Mouse (Mus musculus): ENCODE measurements around the gene Stx8. TPM values are rescaled to one million over a fixed set of nuclear protein-coding genes. Genes with fewer than 3 reads are reported as not detected.

Gene Stx8
- polyA plus RNA-seq, 2 experiments: 23.3 to 65.3 TPM

- ATAC-seq (ENCODE audit: low FRiP score, low read depth): no peak
- TF ChIP-seq POLR2A (IDR thresholded peaks at IDR 0.05; ENCODE audit: borderline replicate concordance, extremely low read depth, insufficient read depth, insufficient read length): no peak
- Histone ChIP-seq H3K9ac (ENCODE audit: low read depth, low read length, severe bottlenecking) (no peak overlapping the region), H3K4me1 (ENCODE audit: control insufficient read depth, insufficient read depth, low read length) (peaks cover 34% of the 10 kb centered on the region), H3K9me3 (ENCODE audit: control insufficient read depth, low read length) (no peaks in the 10 kb centered on the region), H3K27ac (replicated peaks; ENCODE audit: low read depth, low read length) (no peak overlapping the region), H3K4me3 (replicated peaks; ENCODE audit: low read length) (no peak overlapping the region), H3K4me2 (replicated peaks; ENCODE audit: low read depth, low read length, severe bottlenecking) (no peak overlapping the region), H3K36me3 (ENCODE audit: control insufficient read depth, insufficient read depth, low read length) (no peaks in the 10 kb centered on the region), H3K27me3 (ENCODE audit: control insufficient read depth, insufficient read depth, low read length) (no peaks in the 10 kb centered on the region)
- no peak for DNase-seq (ENCODE audit: low spot score)
- 76% methylated on average over 8 of the region's 8 CpGs for WGBS
These were observed 233.1 kb downstream of the Stx8 start for GRCm38 (mm10) chr11:68199103-68199502.

GRCm38 (mm10) chr11:68199801-68200423 lies 233.9 kb downstream of the Stx8 start:
- H3K27ac ChIP-seq (replicated peaks; ENCODE audit: low read depth, low read length): no peak overlapping the region
- no peaks in the 10 kb centered on the region for H3K27me3 ChIP-seq (ENCODE audit: control insufficient read depth, insufficient read depth, low read length)
- no peak overlapping the region for H3K4me2 ChIP-seq (replicated peaks; ENCODE audit: low read depth, low read length, severe bottlenecking)
- no peaks in the 10 kb centered on the region for H3K9me3 ChIP-seq (ENCODE audit: control insufficient read depth, low read length)
- WGBS: 17% methylated on average over 10 of the region's 10 CpGs
- no peaks in the 10 kb centered on the region for H3K36me3 ChIP-seq (ENCODE audit: control insufficient read depth, insufficient read depth, low read length)
- TF ChIP-seq POLR2A (IDR thresholded peaks at IDR 0.05; ENCODE audit: borderline replicate concordance, extremely low read depth, insufficient read depth, insufficient read length): no peak
- peaks cover 34% of the 10 kb centered on the region for H3K4me1 ChIP-seq (ENCODE audit: control insufficient read depth, insufficient read depth, low read length)
- no peak overlapping the region for H3K4me3 ChIP-seq (replicated peaks; ENCODE audit: low read length)
- DNase-seq (ENCODE audit: low spot score) (peak; percentile 58), ATAC-seq (ENCODE audit: low FRiP score, low read depth) (no peak)
- no peak overlapping the region for H3K9ac ChIP-seq (ENCODE audit: low read depth, low read length, severe bottlenecking)

- H3K9me3 ChIP-seq (ENCODE audit: control insufficient read depth, low read length): no peaks in the 10 kb centered on the region
- no peaks in the 10 kb centered on the region for H3K27me3 ChIP-seq (ENCODE audit: control insufficient read depth, insufficient read depth, low read length)
- no peak overlapping the region for H3K9ac ChIP-seq (ENCODE audit: low read depth, low read length, severe bottlenecking)
- TF ChIP-seq POLR2A (IDR thresholded peaks at IDR 0.05; ENCODE audit: borderline replicate concordance, extremely low read depth, insufficient read depth, insufficient read length): no peak
- DNase-seq (ENCODE audit: low spot score) (no peak), ATAC-seq (ENCODE audit: low FRiP score, low read depth) (no peak)
- H3K36me3 ChIP-seq (ENCODE audit: control insufficient read depth, insufficient read depth, low read length): no peaks in the 10 kb centered on the region
- H3K4me3 ChIP-seq (replicated peaks; ENCODE audit: low read length): no peak overlapping the region
- no peak overlapping the region for H3K4me2 ChIP-seq (replicated peaks; ENCODE audit: low read depth, low read length, severe bottlenecking)
- H3K27ac ChIP-seq (replicated peaks; ENCODE audit: low read depth, low read length): no peak overlapping the region
- WGBS: 76% methylated on average over 4 of the region's 4 CpGs
- H3K4me1 ChIP-seq (ENCODE audit: control insufficient read depth, insufficient read depth, low read length): peaks cover 30% of the 10 kb centered on the region
These were observed 234.5 kb downstream of the Stx8 start for GRCm38 (mm10) chr11:68200500-68200899.

GRCm38 (mm10) chr11:68201063-68201462 lies 235.1 kb downstream of the Stx8 start:
- Histone ChIP-seq H3K4me2 (replicated peaks; ENCODE audit: low read depth, low read length, severe bottlenecking) (no peak overlapping the region), H3K27ac (replicated peaks; ENCODE audit: low read depth, low read length) (no peak overlapping the region), H3K4me1 (ENCODE audit: control insufficient read depth, insufficient read depth, low read length) (peaks cover 24% of the 10 kb centered on the region), H3K4me3 (replicated peaks; ENCODE audit: low read length) (no peak overlapping the region), H3K9me3 (ENCODE audit: control insufficient read depth, low read length) (no peaks in the 10 kb centered on the region), H3K9ac (ENCODE audit: low read depth, low read length, severe bottlenecking) (no peak overlapping the region), H3K27me3 (ENCODE audit: control insufficient read depth, insufficient read depth, low read length) (no peaks in the 10 kb centered on the region), H3K36me3 (ENCODE audit: control insufficient read depth, insufficient read depth, low read length) (no peaks in the 10 kb centered on the region)
- ATAC-seq (ENCODE audit: low FRiP score, low read depth): no peak
- DNase-seq (ENCODE audit: low spot score): no peak
- no peak for TF ChIP-seq POLR2A (IDR thresholded peaks at IDR 0.05; ENCODE audit: borderline replicate concordance, extremely low read depth, insufficient read depth, insufficient read length)
- WGBS: 52% methylated on average over 1 of the region's 1 CpGs

- TF ChIP-seq POLR2A (IDR thresholded peaks at IDR 0.05; ENCODE audit: borderline replicate concordance, extremely low read depth, insufficient read depth, insufficient read length): no peak
- H3K9ac ChIP-seq (ENCODE audit: low read depth, low read length, severe bottlenecking): no peak overlapping the region
- no peaks in the 10 kb centered on the region for H3K9me3 ChIP-seq (ENCODE audit: control insufficient read depth, low read length)
- DNase-seq (ENCODE audit: low spot score) (no peak), ATAC-seq (ENCODE audit: low FRiP score, low read depth) (no peak)
- H3K27ac ChIP-seq (replicated peaks; ENCODE audit: low read depth, low read length): no peak overlapping the region
- no peak overlapping the region for H3K4me3 ChIP-seq (replicated peaks; ENCODE audit: low read length)
- no peaks in the 10 kb centered on the region for H3K27me3 ChIP-seq (ENCODE audit: control insufficient read depth, insufficient read depth, low read length)
- 84% methylated on average over 10 of the region's 10 CpGs for WGBS
- H3K4me1 ChIP-seq (ENCODE audit: control insufficient read depth, insufficient read depth, low read length): peaks cover 20% of the 10 kb centered on the region
- no peaks in the 10 kb centered on the region for H3K36me3 ChIP-seq (ENCODE audit: control insufficient read depth, insufficient read depth, low read length)
- H3K4me2 ChIP-seq (replicated peaks; ENCODE audit: low read depth, low read length, severe bottlenecking): no peak overlapping the region
These were observed 235.9 kb downstream of the Stx8 start for GRCm38 (mm10) chr11:68201811-68202459.
